Mouse (Mus musculus) left cerebral cortex, adult 8-10 months (tissue): ENCODE results near the gene Ell. TPM values are rescaled to one million over a fixed set of nuclear protein-coding genes. Genes with fewer than 3 reads are reported as not detected.

ENCODE experiments used
- DNase-seq, 2 experiments: peaks; one replicate each; pipeline ENCODE4 v3.0.0; 2022; ENCODE audit warnings: low spot score in 2 of 2
- total RNA-seq, 4 experiments: library from RNA; stranded (reverse); gene quantifications; 2 replicates each; pipeline ENCODE4 v1.2.4; 2022

The Ell gene
- total RNA-seq, 4 experiments from 2014 or later = 17.6 to 25.3 (median 19.2) TPM

DNA sequence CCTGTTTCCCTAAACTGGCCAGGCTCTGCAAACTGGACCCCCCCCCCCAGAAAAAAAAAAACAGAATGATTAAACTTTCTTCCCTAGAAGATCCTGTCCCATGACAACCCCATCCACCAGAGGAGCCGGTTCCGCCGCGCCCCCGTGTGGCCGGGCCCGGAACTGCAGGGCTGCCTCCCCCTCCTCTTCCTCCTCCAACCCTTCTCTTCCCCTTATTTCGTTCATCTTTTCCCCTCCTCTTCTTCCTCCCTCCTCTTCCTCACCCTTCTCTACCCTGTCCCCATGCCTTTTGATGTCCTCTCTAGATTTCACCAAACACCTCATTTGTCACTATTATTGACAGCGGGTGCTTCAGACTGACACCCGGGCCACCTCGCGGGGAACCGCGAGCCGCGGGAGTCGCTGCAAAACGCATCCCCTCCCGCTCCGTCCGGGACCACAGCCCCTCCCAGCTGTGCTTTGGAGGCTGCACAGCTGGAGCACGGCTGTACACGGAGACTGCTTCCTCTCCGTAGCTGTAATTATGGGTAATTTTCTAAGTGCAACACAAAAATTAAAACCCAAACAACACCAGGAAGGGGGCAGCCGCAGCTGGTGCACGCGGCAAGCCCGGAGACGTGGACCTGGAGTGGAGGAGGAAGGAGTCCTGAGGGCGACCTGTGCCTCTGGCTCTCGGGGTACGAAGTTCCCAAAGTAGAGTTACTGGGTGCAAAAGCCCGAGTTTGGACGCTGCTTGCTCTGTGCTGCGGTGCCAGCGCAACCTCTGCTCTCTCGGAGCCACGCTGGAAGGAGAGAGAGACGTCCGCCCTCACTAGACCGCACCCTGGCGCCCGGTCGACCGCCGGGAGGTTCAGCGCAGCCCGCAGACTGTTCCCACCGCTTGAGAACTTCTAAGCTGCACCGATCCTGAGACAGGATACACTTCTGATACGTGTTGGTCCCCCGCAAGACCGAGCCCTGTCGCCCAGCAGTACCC is 71.8 kb downstream of the Ell start:
- DNase-seq = peak in 1 of 2 experiments; percentile 33

DNA sequence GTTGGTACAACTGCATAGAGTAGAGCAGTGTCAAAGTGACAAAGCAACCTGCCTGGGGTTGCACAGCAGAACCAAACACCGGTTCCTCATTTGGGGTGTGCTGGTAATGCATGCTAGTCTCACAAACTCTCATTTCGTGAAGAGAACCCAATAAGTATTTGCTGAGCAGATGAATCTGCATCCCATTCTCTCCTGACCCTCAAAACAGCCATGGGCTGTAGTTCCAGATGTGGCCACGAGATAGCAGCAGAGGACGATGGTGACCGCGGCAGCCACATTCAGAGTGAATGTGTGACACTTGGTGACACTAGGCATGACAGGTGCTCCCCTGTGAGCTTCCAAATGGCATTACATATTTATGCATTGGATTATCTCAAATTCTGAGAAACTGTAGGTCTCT is 72.6 kb downstream of the Ell start:
- DNase-seq = peak in 1 of 2 experiments; percentile 88

DNA sequence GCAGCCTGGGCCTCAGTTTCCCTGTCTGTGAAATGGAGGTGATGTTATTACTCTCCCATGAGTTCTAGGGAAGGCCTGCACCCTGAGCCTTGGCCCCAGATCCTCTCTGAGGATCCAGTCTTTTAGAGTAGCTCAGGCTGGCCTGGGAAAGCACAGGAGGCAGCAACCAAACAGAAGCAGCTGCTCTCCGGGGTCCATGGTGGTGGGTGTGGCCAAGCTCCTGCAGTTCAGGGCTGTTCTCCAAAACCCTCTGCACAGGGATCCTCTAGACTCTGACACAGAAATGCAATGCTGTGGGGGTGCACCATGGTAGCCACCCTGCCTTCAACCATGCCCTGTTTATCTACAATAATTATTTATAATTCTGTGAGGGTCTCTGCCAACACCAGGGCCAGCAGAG is 74.5 kb downstream of the Ell start:
- no peak for DNase-seq

DNA sequence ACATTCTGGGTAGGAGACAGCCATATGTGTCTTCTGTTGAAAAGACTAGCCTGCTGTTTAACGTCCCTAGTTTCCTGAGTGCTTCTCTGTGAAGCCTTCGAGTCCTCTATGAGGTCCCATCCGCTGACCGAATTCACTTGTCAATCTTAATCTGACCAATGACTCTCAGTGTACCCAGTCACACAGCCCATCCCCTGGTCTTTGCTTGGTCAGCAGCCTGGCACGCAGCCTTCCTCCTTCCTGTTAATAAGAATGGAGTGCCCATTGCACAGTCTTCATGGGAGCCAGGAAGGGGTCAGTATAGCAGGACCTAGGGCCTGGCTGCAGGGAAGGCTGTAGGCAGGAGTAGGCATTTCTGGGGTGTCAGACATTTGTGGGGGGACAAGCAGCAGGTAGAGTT is 75.2 kb downstream of the Ell start:
- DNase-seq = no peak

DNA sequence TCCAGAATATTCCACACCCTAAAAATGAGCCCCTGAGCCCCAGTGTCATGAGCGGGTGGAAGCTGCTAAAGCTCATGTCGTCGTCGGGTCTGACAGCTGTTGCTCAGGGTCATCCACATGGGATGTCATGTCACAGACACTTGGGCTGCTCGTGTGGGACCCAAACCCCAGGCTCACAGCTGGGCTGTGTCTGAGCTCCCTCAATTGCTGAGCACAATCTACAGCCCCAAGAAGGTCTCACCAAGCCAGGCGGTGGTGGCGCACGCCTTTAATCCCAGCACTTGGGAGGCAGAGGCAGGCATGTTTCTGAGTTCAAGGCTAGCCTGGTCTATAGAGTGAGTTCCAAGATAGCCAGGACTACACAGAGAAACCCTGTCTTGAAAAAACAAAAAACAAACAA is 76.0 kb downstream of the Ell start:
- DNase-seq = no peak

DNA sequence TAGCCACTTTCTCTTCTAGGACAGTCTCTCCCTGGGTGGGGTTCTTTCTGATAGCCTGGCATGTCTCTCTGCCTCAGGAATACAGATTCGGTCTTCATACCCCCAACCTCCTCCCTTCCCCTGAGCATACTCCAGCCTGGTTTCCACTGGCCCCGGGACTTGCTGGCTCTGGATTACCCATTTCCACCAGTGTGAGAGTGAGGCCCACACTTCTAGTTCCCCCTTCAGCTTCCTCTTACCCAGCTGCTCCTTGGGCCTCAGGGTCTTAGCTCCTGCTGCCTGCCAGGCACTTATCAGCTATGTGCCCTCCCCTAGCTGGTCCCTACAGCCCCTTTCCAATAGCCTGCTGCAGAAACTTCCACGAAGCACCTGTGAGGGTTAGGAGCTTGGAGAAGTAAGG is 76.6 kb downstream of the Ell start, which contains the start of gene Lrrc25:
Lrrc25 (plus strand) TSS at position 262 of the 400 bp plus-strand sequence.
- no peak for DNase-seq

DNA sequence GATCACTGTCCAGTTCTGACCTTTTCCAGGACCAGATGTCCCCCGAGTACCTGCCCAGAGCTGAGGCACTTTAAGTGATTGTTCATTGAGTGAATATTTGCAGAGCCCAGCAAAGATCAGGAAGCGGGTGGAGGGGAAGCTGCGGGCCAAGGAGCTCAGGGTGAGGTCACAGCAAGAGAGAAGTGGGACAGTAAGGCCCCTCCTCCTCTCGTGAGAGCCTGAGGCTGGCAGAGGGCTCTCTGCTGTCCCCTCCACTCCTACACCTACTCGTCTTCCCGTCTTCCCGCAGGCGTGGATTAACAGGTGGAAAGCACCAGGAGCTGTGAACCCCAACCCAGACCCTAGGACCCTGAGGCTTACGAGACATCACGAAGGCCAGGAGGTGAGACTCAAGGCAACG is 77.4 kb downstream of the Ell start:
- DNase-seq = no peak

DNA sequence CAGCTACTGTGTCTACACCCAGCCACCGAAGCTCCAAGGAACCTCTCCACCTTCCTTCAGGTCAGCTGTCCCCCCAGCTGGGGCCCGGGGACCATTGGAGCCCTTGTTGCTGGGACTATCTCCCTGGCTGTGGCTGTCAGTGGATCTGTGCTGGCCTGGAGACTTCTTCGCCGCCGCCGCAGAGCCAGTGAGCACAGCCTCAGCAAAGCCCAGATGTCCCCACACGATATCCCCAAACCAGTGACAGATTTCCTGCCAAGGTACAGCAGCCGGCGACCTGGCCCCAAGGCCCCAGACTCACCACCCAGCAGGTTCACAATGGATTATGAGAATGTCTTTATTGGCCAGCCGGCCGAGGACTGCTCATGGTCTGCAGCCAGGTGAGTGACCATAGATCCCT is 78.7 kb downstream of the Ell start:
- DNase-seq = no peak

DNA sequence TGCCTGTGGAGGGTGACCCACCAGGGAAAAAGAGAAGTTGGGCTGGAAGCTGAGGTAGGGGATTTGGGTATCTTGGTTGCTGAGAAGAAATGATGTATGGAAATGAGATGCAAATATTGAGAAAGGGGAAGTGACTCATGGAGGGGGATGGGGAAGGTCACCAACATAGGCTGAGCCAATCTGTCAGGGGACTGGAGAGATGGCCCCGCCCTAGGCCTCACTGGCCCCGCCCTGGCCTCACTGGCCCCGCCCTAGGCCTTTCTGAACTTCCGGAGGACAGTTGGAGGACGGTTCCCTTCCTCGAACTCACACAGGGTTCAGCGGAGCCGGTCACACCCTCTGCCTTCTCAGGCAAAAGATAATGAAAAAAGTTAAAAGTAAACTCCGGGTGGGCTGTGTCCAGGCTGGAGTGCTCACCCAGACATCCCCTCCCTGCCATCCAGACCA is 79.7 kb downstream of the Ell start:
- DNase-seq = no peak

DNA sequence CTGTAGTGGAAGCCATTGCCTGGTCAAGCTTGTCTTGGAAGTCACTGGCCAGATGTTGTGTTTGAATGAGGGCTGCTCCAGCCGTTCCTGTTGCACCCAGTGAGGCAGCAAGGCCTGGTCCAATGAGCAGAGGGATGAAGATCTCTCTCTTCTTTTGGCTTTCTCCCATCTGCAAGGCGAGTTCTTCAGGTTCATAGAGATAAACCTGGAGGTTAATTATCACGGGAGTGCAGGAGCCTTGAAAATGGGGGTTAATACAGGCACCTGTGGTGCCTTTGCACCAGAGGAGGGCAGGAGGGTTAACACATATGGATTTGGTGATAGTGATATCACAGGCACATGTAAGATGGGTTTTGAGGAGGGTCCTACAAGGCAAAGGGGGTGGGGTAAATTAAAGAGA is 83.0 kb downstream of the Ell start:
- no peak for DNase-seq

DNA sequence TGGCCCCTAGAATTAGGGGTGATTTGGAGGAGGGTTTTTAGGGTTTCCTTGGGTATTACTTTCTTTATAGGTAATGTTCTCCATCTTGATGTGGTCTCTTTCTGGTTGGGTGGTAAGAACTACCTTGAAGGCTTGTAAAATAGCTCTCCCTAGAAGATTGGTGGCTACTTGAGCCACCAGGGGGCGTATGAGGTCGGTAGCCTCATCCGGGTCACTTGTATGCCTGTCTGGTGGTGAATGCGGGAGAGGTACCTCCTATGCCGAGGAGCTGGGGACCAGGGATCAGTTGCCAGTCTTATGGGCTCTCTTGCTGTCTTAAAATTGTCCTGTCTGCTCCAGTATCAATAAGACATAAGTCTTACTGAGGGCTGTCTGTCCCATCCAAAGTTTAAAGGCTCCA is 85.8 kb downstream of the Ell start:
- no peak for DNase-seq

DNA sequence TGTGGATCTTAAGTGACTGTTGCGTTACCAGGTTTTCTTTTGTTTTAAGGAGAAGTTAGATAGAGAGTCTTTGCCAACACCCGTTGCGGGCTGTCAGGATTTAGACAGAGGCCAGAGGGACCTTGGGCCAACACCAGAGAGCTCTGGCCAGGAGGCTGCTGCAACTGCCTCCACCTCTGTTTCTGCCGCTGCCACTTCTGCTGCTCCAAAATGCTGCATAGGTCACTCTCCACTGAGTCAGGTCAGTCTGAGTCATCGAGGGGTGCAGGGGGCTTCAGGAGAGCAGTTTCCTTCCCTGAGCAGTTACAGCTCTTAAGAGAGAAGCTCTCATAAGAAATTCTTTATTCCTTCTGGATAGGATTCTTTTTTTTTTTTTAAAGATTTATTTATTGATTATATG is 87.8 kb downstream of the Ell start:
- DNase-seq = no peak

DNA sequence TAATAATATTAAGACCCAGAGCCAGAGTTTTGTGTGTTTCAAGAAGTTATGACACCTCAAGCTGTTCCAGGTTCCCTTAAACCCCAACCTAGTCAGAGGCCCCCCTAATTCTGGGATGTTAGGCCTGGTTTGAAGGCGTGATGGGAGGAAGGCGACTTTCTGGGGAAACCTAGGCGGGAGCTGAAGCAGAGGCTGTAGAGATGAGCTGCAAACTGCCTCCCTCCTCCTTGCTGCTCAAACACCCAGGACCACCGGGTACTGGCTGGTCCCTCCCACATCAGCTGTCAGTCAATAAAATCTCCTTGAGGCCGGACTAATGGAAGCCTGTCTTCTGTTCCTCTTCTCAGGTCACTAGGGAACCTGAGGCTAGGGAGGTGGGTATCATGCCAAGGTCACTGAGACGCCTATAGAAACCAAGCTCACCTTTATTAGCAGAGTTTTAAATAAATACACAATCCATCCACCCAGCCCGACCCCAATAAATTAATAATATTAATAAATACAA is 89.8 kb downstream of the Ell start:
- DNase-seq = no peak

DNA sequence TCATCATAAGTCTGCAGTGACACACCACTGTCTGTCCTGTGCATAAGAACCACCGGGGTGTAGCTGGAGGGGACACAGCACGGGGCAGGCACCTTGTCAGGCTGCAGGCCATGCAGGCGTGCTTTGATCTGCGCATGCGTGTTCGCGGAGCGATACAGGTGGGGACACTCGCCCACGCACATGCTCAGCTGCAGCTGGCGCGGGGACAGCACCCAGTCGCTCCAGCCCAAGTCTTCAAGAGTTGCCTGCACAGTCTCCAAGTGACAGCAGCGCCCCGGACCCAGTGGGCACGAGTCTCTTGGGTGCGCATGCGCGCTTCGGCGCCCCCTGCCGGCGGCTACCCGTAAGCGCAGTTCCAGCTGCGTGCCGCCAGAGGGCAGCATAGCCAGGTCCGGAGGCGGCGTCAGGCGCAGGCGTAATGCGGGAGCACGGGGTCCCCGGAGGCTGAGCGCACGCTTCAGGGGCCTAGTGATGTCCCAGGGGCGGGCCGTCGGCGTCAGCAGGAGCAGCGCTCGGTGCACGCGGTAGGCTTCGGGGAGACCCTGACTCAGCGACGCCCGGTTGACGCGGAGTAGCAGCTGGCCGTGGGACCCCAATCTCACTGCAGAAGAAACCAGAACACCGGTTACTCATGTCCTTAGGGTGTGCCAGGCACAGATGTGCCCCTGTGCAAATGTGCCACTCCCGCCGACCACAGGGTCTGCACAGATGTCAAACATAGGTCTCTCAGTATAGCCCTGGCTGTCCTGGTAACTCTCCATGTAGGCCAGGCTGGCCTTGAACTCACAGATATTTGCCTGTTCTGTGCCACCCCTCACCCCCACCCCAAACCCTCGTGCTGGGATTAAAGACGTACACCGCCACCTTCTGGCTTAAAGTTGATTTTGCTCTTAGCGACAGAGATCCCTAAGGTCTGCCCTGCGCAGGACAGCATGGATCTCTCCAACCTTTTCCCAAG is 90.6 kb downstream of the Ell start:
- peak; percentile 93 to 94 for DNase-seq

DNA sequence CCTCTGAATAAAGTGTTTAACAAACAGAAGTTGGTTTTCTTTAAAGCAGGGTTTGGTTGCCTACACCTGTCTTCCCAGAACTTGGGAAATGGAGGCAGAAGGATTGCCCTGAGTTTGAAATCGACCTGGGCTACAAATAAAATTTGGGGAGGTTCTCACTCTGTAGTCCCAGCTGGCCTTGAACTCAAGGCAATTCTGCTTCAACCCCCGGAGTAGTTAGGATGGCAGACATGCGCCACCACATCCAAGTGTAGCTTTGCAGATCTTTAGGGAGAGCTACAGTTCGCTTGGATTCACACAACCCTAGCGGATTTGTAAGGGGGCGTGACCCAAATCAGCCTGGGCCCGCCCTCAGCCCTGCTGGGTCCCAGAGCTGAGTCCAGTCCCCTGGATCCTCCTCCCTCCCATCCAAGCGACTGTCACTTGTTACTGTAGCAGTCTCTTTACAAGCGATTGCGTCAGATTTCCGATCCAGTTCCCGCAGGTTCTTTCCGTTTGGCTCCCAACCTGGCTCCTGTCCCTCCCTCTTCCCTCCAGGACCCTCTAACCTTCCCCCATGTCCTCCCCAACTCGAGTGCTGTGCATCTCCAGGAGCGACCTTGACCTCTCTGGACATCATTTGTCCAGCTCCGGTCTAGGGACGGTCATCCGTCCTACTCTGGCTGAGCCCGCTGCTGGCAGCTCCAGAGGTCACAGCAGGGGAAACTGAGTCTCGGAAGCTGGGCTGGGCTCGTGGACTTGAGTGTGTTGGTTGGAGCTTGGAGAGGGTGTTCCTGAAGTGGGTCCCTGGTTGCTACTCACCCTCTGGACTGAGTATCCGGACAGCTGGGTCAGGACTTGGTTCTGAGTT is 91.5 kb downstream of the Ell start:
- no peak for DNase-seq

DNA sequence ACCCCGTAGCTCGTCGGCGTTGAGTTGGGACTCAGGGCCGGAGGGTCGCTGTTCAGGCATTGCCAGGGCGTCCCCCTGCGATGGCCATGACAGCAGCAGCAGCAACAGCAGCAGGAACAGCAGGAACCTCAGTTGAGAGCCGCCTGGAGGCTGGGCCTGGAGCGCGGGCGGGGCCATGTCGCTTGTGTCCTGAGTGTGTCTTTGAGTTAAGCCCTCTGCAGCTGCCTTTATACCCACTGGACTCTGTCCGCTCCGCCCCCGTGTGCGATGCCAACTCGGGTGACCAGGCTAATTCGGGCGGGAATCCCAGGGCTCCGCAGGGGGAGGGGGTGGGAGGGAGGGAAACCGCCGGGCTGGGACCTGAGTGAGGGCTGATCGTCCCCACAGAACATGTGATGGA is 92.2 kb downstream of the Ell start:
- DNase-seq = no peak

DNA sequence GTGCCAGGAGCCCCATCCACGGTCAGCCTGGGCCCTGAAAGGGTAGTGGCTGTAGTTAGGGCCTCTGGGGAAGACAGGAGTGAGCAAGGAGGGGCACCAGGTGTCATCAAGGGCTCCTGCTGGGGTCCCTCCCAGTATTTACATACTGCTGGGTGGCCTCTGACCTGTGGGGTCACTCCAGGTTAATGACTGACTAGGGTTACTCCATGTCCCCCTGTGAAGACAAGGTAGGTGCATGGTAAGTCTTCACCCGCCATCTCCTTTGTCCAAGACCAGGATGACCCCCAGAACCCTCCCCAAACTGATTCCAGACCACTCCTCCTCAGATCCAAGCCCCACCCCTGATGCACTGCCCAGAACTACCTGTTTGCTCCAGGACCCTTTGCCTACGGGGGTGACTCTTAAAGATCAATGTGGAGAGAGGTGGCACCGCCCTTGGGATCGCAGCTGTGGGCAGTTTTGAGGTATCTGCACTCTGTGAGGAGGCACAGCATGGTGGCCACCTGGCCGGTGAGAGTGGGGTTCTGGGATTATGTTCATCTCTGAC is 93.2 kb downstream of the Ell start, which contains the start of gene Gdf15:
Gdf15 (minus strand) TSS at position 111 of the 547 bp plus-strand sequence.
- DNase-seq = no peak

DNA sequence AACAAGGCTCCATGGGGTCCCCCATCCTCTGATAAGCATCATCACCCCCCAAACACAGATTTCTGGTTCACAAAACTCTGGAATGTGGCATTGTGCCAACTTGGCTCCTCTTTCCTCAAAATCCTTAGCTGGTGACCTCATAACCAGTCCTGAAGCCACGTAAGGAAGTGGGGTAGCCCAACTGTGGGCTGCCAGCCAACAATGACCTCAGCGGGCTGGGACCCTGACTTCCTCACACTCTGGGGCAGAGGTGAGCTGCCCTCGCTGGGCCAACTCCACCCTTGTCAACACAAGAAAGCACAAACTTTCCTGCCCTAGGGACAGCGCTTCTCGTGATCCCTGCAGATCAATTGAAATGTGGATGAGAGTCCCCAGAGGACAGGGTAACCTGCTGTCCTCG is 94.8 kb downstream of the Ell start:
- DNase-seq = no peak

DNA sequence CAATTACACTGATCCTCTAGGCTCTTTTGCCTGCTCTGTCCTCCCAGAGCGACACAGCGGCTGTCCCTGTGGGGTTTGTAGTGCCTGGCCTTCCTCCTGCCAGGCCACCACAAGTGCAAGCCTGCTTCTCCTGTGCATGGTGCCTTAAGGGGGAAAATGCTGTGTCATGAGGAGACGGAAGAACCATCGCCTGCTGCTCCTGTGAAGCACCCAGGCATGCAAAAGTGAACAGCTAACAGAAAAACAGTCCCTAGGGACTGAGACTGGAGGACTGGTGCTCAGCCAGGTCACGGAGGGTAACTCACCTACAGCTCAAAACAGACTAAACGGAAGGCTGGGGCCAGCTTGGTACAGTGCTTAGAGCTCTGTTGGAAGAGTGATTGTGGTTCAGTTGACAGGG is 96.3 kb downstream of the Ell start:
- DNase-seq = no peak

DNA sequence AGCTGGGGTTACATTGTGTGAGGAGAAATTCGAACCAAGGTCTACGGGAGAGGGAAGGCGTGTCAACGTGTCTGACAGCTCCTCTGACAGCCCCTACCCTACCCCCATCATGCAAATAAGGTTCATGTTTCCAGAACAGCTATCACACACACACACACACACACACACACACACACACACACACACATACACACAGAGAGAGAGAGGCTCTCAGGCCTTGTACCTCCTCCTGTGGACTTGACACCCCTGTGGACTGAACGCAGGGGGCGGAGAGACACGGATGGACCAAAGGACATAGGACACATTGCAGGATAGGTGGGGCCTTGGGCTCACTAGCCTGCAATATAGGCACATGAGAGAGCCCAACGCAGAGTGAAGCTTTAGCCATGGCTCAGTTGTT is 97.6 kb downstream of the Ell start:
- DNase-seq = no peak
